Mouse (Mus musculus): ENCODE measurements around the gene Fgf4. TPM values are rescaled to one million over a fixed set of nuclear protein-coding genes. Genes with fewer than 3 reads are reported as not detected.

Gene Fgf4
- not detected in 2 replicates for polyA plus RNA-seq (2014; fragmentation: Nextera tagmentation; extraction: Ambion mirVana)

- Histone ChIP-seq H3K9ac (ENCODE audit: low read length) (no peak within 1 kb of the TSS), H3K4me2 (ENCODE audit: low read length) (no peak within 1 kb of the TSS), H3K4me1 (ENCODE audit: control insufficient read depth in 2 of 2, insufficient read depth in 2 of 2, low read length in 2 of 2) (no peaks in the 10 kb centered on the region), H3K36me3 (ENCODE audit: control insufficient read depth, insufficient read depth, low read length) (no peaks in the 10 kb centered on the region), H3K27ac (replicated peaks in 1 of 2; ENCODE audit: control insufficient read depth in 1 of 2, insufficient read depth in 1 of 2, low read depth in 2 of 2, low read length in 2 of 2) (no peak within 1 kb of the TSS), H3K4me3 (ENCODE audit: control insufficient read depth in 1 of 2, insufficient read depth in 1 of 2, low read depth in 1 of 2, low read length in 2 of 2) (no peak within 1 kb of the TSS), H3K9me3 (ENCODE audit: control insufficient read depth, low read length) (no peaks in the 10 kb centered on the region), H3K27me3 (ENCODE audit: control insufficient read depth, insufficient read depth, low read length) (peaks cover 28% of the 10 kb centered on the region)
- no peak for ATAC-seq (ENCODE audit: insufficient number of reproducible peaks, insufficient read depth, low FRiP score, low read depth)
Observed at GRCm38 (mm10) chr7:144847067-144847466, at the start of gene Fgf4. Fgf4 (plus strand) TSS chr7:144847367.

DNA sequence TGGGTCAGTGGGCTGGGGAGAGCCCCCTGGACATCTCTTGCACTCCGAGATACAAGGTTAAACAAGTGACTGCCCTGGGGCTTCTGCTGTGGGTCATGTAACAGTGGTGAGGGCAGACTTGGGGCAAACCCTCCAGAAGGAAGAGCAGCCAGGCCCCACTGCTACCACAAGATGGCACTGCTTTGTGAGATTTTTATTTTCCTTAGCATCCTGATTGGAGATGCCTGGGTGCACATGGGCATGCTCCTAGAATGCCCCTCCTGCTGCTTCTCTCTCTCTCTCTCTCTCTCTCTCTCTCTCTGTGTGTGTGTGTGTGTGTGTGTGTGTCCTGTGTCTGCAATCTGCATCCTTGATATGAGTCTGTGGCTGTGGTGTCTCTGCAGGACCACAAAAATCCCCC lies 48.7 kb upstream of the Fgf4 start:
- Histone ChIP-seq H3K4me3 (ENCODE audit: control insufficient read depth in 1 of 2, insufficient read depth in 1 of 2, low read depth in 1 of 2, low read length in 2 of 2) (no peak overlapping the region), H3K27ac (replicated peaks in 1 of 2; ENCODE audit: control insufficient read depth in 1 of 2, insufficient read depth in 1 of 2, low read depth in 2 of 2, low read length in 2 of 2) (no peak overlapping the region), H3K4me1 (ENCODE audit: control insufficient read depth in 2 of 2, insufficient read depth in 2 of 2, low read length in 2 of 2) (peaks cover 0 to 6% of the 10 kb centered on the region in 2 experiments; a peak in 2 of 4 replicates), H3K9ac (ENCODE audit: low read length) (no peak overlapping the region), H3K36me3 (ENCODE audit: control insufficient read depth, insufficient read depth, low read length) (no peaks in the 10 kb centered on the region), H3K27me3 (ENCODE audit: control insufficient read depth, insufficient read depth, low read length) (peaks cover 38% of the 10 kb centered on the region; the same call in 1 of the 2 replicates), H3K9me3 (ENCODE audit: control insufficient read depth, low read length) (no peaks in the 10 kb centered on the region), H3K4me2 (ENCODE audit: low read length) (no peak overlapping the region)
- ATAC-seq (ENCODE audit: insufficient number of reproducible peaks, insufficient read depth, low FRiP score, low read depth): no peak
- 50% methylated on average over 1 of the region's 1 CpGs for WGBS

- Histone ChIP-seq H3K4me3 (ENCODE audit: control insufficient read depth in 1 of 2, insufficient read depth in 1 of 2, low read depth in 1 of 2, low read length in 2 of 2) (no peak overlapping the region), H3K36me3 (ENCODE audit: control insufficient read depth, insufficient read depth, low read length) (no peaks in the 10 kb centered on the region), H3K27ac (replicated peaks in 1 of 2; ENCODE audit: control insufficient read depth in 1 of 2, insufficient read depth in 1 of 2, low read depth in 2 of 2, low read length in 2 of 2) (no peak overlapping the region), H3K4me1 (ENCODE audit: control insufficient read depth in 2 of 2, insufficient read depth in 2 of 2, low read length in 2 of 2) (no peaks in the 10 kb centered on the region; a peak in 1 of 4 replicates), H3K27me3 (ENCODE audit: control insufficient read depth, insufficient read depth, low read length) (peaks cover 6% of the 10 kb centered on the region), H3K9ac (ENCODE audit: low read length) (no peak overlapping the region), H3K4me2 (ENCODE audit: low read length) (no peak overlapping the region), H3K9me3 (ENCODE audit: control insufficient read depth, low read length) (no peaks in the 10 kb centered on the region)
- no peak for ATAC-seq (ENCODE audit: insufficient number of reproducible peaks, insufficient read depth, low FRiP score, low read depth)
- 62% methylated on average over 6 of the region's 6 CpGs for WGBS
Observed at GRCm38 (mm10) chr7:144807036-144807435, 40.1 kb upstream of the Fgf4 start.

DNA sequence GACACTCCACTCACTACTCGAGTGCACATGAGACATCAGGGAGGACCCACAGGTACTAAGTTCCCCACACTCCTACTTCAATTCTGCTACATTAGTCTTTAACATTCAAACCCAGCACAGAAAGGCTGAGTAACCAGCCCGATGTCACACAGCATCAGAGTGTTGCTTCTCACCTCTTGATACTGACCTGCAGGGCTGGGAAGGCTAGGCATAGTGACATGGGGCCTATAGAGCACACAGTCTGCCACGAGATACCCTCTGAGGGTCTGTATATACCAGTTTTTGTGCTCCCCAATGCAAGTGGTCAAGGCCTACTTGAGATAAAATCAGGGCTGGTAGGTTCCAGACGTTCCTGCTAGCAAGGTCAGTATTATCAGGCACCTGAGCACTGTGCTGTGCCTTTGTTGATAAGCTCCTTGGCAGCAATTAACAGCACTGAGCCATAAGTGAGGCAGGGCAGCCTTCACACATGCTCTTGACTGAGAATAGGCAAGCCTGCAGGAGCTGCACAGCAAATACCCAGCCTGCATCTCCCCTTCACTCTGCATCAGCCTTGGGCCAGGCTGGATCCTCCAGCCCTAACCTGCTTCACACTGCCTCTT lies 39.1 kb upstream of the Fgf4 start:
- WGBS: 45% methylated on average over 4 of the region's 4 CpGs
- Histone ChIP-seq H3K27ac (replicated peaks in 1 of 2; ENCODE audit: control insufficient read depth in 1 of 2, insufficient read depth in 1 of 2, low read depth in 2 of 2, low read length in 2 of 2) (no peak overlapping the region), H3K4me2 (ENCODE audit: low read length) (no peak overlapping the region), H3K36me3 (ENCODE audit: control insufficient read depth, insufficient read depth, low read length) (no peaks in the 10 kb centered on the region), H3K27me3 (ENCODE audit: control insufficient read depth, insufficient read depth, low read length) (peaks cover 6% of the 10 kb centered on the region), H3K4me1 (ENCODE audit: control insufficient read depth in 2 of 2, insufficient read depth in 2 of 2, low read length in 2 of 2) (no peaks in the 10 kb centered on the region; a peak in 1 of 4 replicates), H3K9ac (ENCODE audit: low read length) (no peak overlapping the region), H3K9me3 (ENCODE audit: control insufficient read depth, low read length) (no peaks in the 10 kb centered on the region), H3K4me3 (ENCODE audit: control insufficient read depth in 1 of 2, insufficient read depth in 1 of 2, low read depth in 1 of 2, low read length in 2 of 2) (no peak overlapping the region)
- ATAC-seq (ENCODE audit: insufficient number of reproducible peaks, insufficient read depth, low FRiP score, low read depth): no peak

DNA sequence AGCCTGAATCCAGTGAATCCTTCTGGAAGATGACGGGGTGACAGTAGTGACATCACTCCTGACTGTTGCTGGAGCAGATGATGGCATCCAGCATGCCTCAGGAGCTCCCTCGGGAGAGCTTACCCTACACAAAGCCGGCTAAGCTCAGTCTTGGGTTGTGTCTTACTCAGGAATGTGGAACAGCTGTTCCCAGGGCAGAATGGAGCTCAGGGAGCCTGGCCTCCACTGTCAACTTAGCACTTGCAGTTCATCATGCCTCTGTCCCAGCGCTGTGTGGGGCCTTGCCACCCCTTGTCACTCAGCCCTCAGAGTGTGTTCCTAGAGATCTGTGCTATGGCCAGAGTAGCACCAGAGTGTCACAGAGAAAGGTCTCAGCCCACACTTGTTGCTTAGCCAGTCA lies 35.6 kb upstream of the Fgf4 start:
- WGBS: 30% methylated on average over 4 of the region's 4 CpGs
- Histone ChIP-seq H3K4me1 (ENCODE audit: control insufficient read depth in 2 of 2, insufficient read depth in 2 of 2, low read length in 2 of 2) (no peaks in the 10 kb centered on the region; a peak in 1 of 4 replicates), H3K9me3 (ENCODE audit: control insufficient read depth, low read length) (no peaks in the 10 kb centered on the region), H3K4me2 (ENCODE audit: low read length) (no peak overlapping the region), H3K9ac (ENCODE audit: low read length) (no peak overlapping the region), H3K27me3 (ENCODE audit: control insufficient read depth, insufficient read depth, low read length) (peaks cover 4% of the 10 kb centered on the region; the same call in 1 of the 2 replicates), H3K4me3 (ENCODE audit: control insufficient read depth in 1 of 2, insufficient read depth in 1 of 2, low read depth in 1 of 2, low read length in 2 of 2) (no peak overlapping the region), H3K36me3 (ENCODE audit: control insufficient read depth, insufficient read depth, low read length) (no peaks in the 10 kb centered on the region), H3K27ac (replicated peaks in 1 of 2; ENCODE audit: control insufficient read depth in 1 of 2, insufficient read depth in 1 of 2, low read depth in 2 of 2, low read length in 2 of 2) (no peak overlapping the region)
- no peak for ATAC-seq (ENCODE audit: insufficient number of reproducible peaks, insufficient read depth, low FRiP score, low read depth)

DNA sequence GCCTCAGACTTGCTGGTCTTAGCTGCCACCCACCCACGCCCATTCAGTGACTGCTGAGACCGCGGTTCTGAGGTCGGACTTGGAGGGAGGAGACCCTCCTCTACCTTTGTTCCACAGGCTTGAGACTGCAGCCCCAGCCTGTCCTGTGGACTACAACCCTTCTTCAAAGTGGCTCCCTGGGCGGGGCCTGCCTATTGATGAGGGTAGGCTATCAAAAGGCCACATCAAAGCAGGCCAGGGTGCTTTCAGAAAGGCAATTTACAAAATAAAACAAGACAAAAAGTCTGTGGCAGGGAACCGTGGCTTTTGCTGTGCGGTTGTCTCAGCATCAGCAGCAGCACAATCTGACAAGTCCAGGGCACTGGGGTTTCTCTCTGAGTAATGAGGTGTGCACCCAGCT lies 25.3 kb upstream of the Fgf4 start:
- 59% methylated on average over 7 of the region's 7 CpGs for WGBS
- no peak overlapping the region for H3K4me2 ChIP-seq (ENCODE audit: low read length)
- no peak overlapping the region for H3K27ac ChIP-seq (replicated peaks in 1 of 2; ENCODE audit: control insufficient read depth in 1 of 2, insufficient read depth in 1 of 2, low read depth in 2 of 2, low read length in 2 of 2)
- H3K4me1 ChIP-seq (ENCODE audit: control insufficient read depth in 2 of 2, insufficient read depth in 2 of 2, low read length in 2 of 2): no peaks in the 10 kb centered on the region
- H3K4me3 ChIP-seq (ENCODE audit: control insufficient read depth in 1 of 2, insufficient read depth in 1 of 2, low read depth in 1 of 2, low read length in 2 of 2): no peak overlapping the region
- peaks cover 18% of the 10 kb centered on the region for H3K27me3 ChIP-seq (ENCODE audit: control insufficient read depth, insufficient read depth, low read length)
- peaks cover 10% of the 10 kb centered on the region; the same call in 1 of the 2 replicates for H3K9me3 ChIP-seq (ENCODE audit: control insufficient read depth, low read length)
- H3K9ac ChIP-seq (ENCODE audit: low read length): no peak overlapping the region
- no peak for ATAC-seq (ENCODE audit: insufficient number of reproducible peaks, insufficient read depth, low FRiP score, low read depth)
- no peaks in the 10 kb centered on the region for H3K36me3 ChIP-seq (ENCODE audit: control insufficient read depth, insufficient read depth, low read length)

DNA sequence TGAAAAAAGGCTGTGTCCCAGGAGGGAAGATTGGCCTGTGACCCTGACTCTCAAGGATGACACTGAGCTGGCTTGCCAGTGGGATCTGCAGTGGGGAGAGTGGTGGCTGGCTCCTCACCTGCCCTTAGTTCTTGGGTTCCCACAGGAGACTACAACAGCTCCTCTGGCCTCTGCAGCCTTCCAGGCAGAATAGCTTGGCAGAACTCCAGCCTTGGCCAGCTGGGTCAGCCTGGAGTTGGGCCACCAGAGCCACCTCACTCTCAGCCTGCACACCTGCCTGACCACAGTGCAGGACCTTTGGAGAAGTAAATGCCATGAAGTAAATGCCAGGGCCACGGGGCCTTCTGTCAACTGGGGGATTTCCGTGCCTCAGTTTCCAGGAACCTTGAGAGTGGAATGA lies 23.2 kb upstream of the Fgf4 start:
- no peaks in the 10 kb centered on the region for H3K36me3 ChIP-seq (ENCODE audit: control insufficient read depth, insufficient read depth, low read length)
- peaks cover 37% of the 10 kb centered on the region for H3K27me3 ChIP-seq (ENCODE audit: control insufficient read depth, insufficient read depth, low read length)
- no peak overlapping the region for H3K9ac ChIP-seq (ENCODE audit: low read length)
- no peak overlapping the region for H3K4me3 ChIP-seq (ENCODE audit: control insufficient read depth in 1 of 2, insufficient read depth in 1 of 2, low read depth in 1 of 2, low read length in 2 of 2)
- H3K4me2 ChIP-seq (ENCODE audit: low read length): no peak overlapping the region
- no peak overlapping the region for H3K27ac ChIP-seq (replicated peaks in 1 of 2; ENCODE audit: control insufficient read depth in 1 of 2, insufficient read depth in 1 of 2, low read depth in 2 of 2, low read length in 2 of 2)
- 77% methylated on average over 2 of the region's 2 CpGs for WGBS
- H3K9me3 ChIP-seq (ENCODE audit: control insufficient read depth, low read length): 0 out of 2 replicates have a peak, but pooled peaks cover under 1% of the 10 kb centered on the region
- no peaks in the 10 kb centered on the region for H3K4me1 ChIP-seq (ENCODE audit: control insufficient read depth in 2 of 2, insufficient read depth in 2 of 2, low read length in 2 of 2)
- ATAC-seq (ENCODE audit: insufficient number of reproducible peaks, insufficient read depth, low FRiP score, low read depth): no peak

DNA sequence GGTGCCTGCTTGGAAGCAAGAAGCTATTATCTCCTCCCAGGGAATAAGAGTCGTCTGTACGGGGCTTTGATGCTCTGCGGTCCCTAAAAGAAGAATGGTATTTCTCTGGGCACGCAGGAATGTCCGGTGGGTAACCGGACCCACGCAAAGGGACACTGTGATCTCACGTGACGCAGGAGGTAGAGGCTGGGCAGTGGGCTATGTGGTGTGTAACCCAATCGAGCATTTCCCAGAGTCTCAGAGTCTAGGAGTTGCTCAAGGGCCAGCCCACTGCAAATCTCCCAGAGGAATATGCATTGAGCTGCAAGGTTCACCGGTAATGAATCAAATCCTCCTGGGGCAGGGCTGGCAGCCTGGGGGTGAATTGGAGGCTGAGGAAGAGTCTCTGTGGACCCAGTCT lies 18.8 kb upstream of the Fgf4 start:
- Histone ChIP-seq H3K4me2 (ENCODE audit: low read length) (no peak overlapping the region), H3K4me1 (ENCODE audit: control insufficient read depth in 2 of 2, insufficient read depth in 2 of 2, low read length in 2 of 2) (no peaks in the 10 kb centered on the region), H3K9ac (ENCODE audit: low read length) (no peak overlapping the region), H3K27me3 (ENCODE audit: control insufficient read depth, insufficient read depth, low read length) (peaks cover 50% of the 10 kb centered on the region), H3K4me3 (ENCODE audit: control insufficient read depth in 1 of 2, insufficient read depth in 1 of 2, low read depth in 1 of 2, low read length in 2 of 2) (no peak overlapping the region), H3K27ac (replicated peaks in 1 of 2; ENCODE audit: control insufficient read depth in 1 of 2, insufficient read depth in 1 of 2, low read depth in 2 of 2, low read length in 2 of 2) (no peak overlapping the region), H3K9me3 (ENCODE audit: control insufficient read depth, low read length) (no peaks in the 10 kb centered on the region), H3K36me3 (ENCODE audit: control insufficient read depth, insufficient read depth, low read length) (no peaks in the 10 kb centered on the region)
- 72% methylated on average over 11 of the region's 11 CpGs for WGBS
- ATAC-seq (ENCODE audit: insufficient number of reproducible peaks, insufficient read depth, low FRiP score, low read depth): no peak
